Mouse (Mus musculus): ENCODE measurements at regions not wholly inside any gene's neighbourhood (a gene's known extent, or its start where the extent isn't known, plus 50 kb on each side); places are given as distances from the start of the nearest gene placed in this dataset.

GRCm38 (mm10) chr13:113489951-113490822, 128.2 kb downstream of the Snx18 start:
- WGBS, result 66% methylated on average over 6 of the region's 6 CpGs
- Histone ChIP-seq H3K27ac (ENCODE audit: insufficient read depth, low read depth, low read length) (no peak overlapping the region), H3K4me1 (ENCODE audit: control insufficient read depth, insufficient read depth, low read length) (no peaks in the 10 kb centered on the region; the same call in 1 of the 2 replicates), H3K4me3 (ENCODE audit: insufficient read depth, low read depth, low read length) (no peak overlapping the region)
- TF ChIP-seq CTCF (IDR thresholded peaks at IDR 0.05; ENCODE audit: insufficient read depth, low read depth, low read length) (no peak), POLR2A (IDR thresholded peaks at IDR 0.05; ENCODE audit: insufficient read depth, low read depth, low read length) (no peak)

GRCm38 (mm10) chr13:113486368-113486955, 131.9 kb downstream of the Snx18 start:
- TF ChIP-seq POLR2A (IDR thresholded peaks at IDR 0.05; ENCODE audit: insufficient read depth, low read depth, low read length) (no peak), CTCF (IDR thresholded peaks at IDR 0.05; ENCODE audit: insufficient read depth, low read depth, low read length) (no peak)
- H3K4me3 ChIP-seq (ENCODE audit: insufficient read depth, low read depth, low read length), result no peak overlapping the region
- H3K27ac ChIP-seq (ENCODE audit: insufficient read depth, low read depth, low read length), result no peak overlapping the region
- 74% methylated on average over 6 of the region's 6 CpGs for WGBS
- no peaks in the 10 kb centered on the region; the same call in 1 of the 2 replicates for H3K4me1 ChIP-seq (ENCODE audit: control insufficient read depth, insufficient read depth, low read length)

GRCm38 (mm10) chr13:113485511-113485910, 132.9 kb downstream of the Snx18 start:
- no peak overlapping the region for H3K4me3 ChIP-seq (ENCODE audit: insufficient read depth, low read depth, low read length)
- TF ChIP-seq CTCF (IDR thresholded peaks at IDR 0.05; ENCODE audit: insufficient read depth, low read depth, low read length), result no peak
- no peak for TF ChIP-seq POLR2A (IDR thresholded peaks at IDR 0.05; ENCODE audit: insufficient read depth, low read depth, low read length)
- WGBS, result 91% methylated on average over 7 of the region's 7 CpGs
- H3K27ac ChIP-seq (ENCODE audit: insufficient read depth, low read depth, low read length), result no peak overlapping the region
- no peaks in the 10 kb centered on the region; the same call in 1 of the 2 replicates for H3K4me1 ChIP-seq (ENCODE audit: control insufficient read depth, insufficient read depth, low read length)

- Histone ChIP-seq H3K4me1 (ENCODE audit: control insufficient read depth, insufficient read depth, low read length) (no peaks in the 10 kb centered on the region), H3K4me3 (ENCODE audit: insufficient read depth, low read depth, low read length) (no peak overlapping the region), H3K27ac (ENCODE audit: insufficient read depth, low read depth, low read length) (no peak overlapping the region)
- TF ChIP-seq POLR2A (IDR thresholded peaks at IDR 0.05; ENCODE audit: insufficient read depth, low read depth, low read length) (no peak), CTCF (IDR thresholded peaks at IDR 0.05; ENCODE audit: insufficient read depth, low read depth, low read length) (no peak)
- WGBS, result 89% methylated on average over 10 of the region's 10 CpGs
Observed at GRCm38 (mm10) chr13:113484159-113484762, 134.1 kb downstream of the Snx18 start.

- no peak overlapping the region for H3K27ac ChIP-seq (ENCODE audit: insufficient read depth, low read depth, low read length)
- no peak overlapping the region for H3K4me3 ChIP-seq (ENCODE audit: insufficient read depth, low read depth, low read length)
- 72% methylated on average over 1 of the region's 1 CpGs for WGBS
- H3K4me1 ChIP-seq (ENCODE audit: control insufficient read depth, insufficient read depth, low read length), result no peaks in the 10 kb centered on the region
- no peak for TF ChIP-seq POLR2A (IDR thresholded peaks at IDR 0.05; ENCODE audit: insufficient read depth, low read depth, low read length)
- TF ChIP-seq CTCF (IDR thresholded peaks at IDR 0.05; ENCODE audit: insufficient read depth, low read depth, low read length), result no peak
Observed at GRCm38 (mm10) chr13:113482911-113483310, 135.5 kb downstream of the Snx18 start.

- 70% methylated on average over 5 of the region's 5 CpGs for WGBS
- Histone ChIP-seq H3K4me3 (ENCODE audit: insufficient read depth, low read depth, low read length) (no peak overlapping the region), H3K4me1 (ENCODE audit: control insufficient read depth, insufficient read depth, low read length) (no peaks in the 10 kb centered on the region), H3K27ac (ENCODE audit: insufficient read depth, low read depth, low read length) (no peak overlapping the region)
- TF ChIP-seq CTCF (IDR thresholded peaks at IDR 0.05; ENCODE audit: insufficient read depth, low read depth, low read length) (no peak), POLR2A (IDR thresholded peaks at IDR 0.05; ENCODE audit: insufficient read depth, low read depth, low read length) (no peak)
Observed at GRCm38 (mm10) chr13:113477901-113478510, 140.4 kb downstream of the Snx18 start.

GRCm38 (mm10) chr13:113470822-113471557, 147.4 kb downstream of the Snx18 start:
- TF ChIP-seq POLR2A (IDR thresholded peaks at IDR 0.05; ENCODE audit: insufficient read depth, low read depth, low read length) (no peak), CTCF (IDR thresholded peaks at IDR 0.05; ENCODE audit: insufficient read depth, low read depth, low read length) (no peak)
- Histone ChIP-seq H3K4me3 (ENCODE audit: insufficient read depth, low read depth, low read length) (no peak overlapping the region), H3K27ac (ENCODE audit: insufficient read depth, low read depth, low read length) (no peak overlapping the region), H3K4me1 (ENCODE audit: control insufficient read depth, insufficient read depth, low read length) (no peaks in the 10 kb centered on the region)
- WGBS, result 77% methylated on average over 7 of the region's 7 CpGs
